Mouse (Mus musculus) lung, embryonic 14.5 days (tissue): ENCODE measurements around the gene Gpr39. TPM values are rescaled to one million over a fixed set of nuclear protein-coding genes. Genes with fewer than 3 reads are reported as not detected.
A peak's percentile ranks its signal among the peaks of the same experiment; 100 is the strongest.

Experiments used
- ATAC-seq: fragments of 200-750 bp; cut with Nextera tagmentation; 2 replicates; pipeline ENCODE4 v1.8.0; 2017; ENCODE audit warnings: mild to moderate bottlenecking, moderate TSS enrichment, moderate library complexity; ENCODE audit not compliant: insufficient read depth
- DNase-seq: peaks from one replicate; pipeline ENCODE4 v3.0.0-alpha.2; 2015
- H3K27ac ChIP-seq: fragments of 300-500 bp; sonication (generic); 2 replicates; pipeline ENCODE4 v1.5.1; 2014; ENCODE audit warnings: low read depth, mild to moderate bottlenecking, moderate library complexity
- H3K27me3 ChIP-seq: fragments of 300-500 bp; sonication (generic); 2 replicates; pipeline ENCODE4 v1.6.1; 2014; ENCODE audit warnings: low read length, control low read depth; ENCODE audit not compliant: insufficient read depth
- H3K36me3 ChIP-seq: fragments of 300-500 bp; sonication (generic); 2 replicates; pipeline ENCODE4 v1.6.1; 2014; ENCODE audit warnings: control low read depth; ENCODE audit not compliant: insufficient read depth
- H3K4me1 ChIP-seq: fragments of 300-500 bp; sonication (generic); 2 replicates; pipeline ENCODE4 v1.6.1; 2014; ENCODE audit warnings: antibody characterized with exemption, control low read depth; ENCODE audit not compliant: insufficient read depth
- H3K4me2 ChIP-seq: fragments of 300-500 bp; sonication (generic); 2 replicates; pipeline ENCODE4 v1.6.1; 2014; ENCODE audit warnings: mild to moderate bottlenecking
- H3K4me3 ChIP-seq: fragments of 300-500 bp; sonication (generic); 2 replicates; pipeline ENCODE4 v1.5.1; 2014; ENCODE audit warnings: low read depth, low read length
- H3K9ac ChIP-seq: fragments of 300-500 bp; sonication (generic); 2 replicates; pipeline ENCODE4 v1.6.1; 2014
- H3K9me3 ChIP-seq: fragments of 300-500 bp; sonication (generic); 2 replicates; pipeline ENCODE4 v1.6.1; 2016; ENCODE audit warnings: low read depth, low read length, control low read depth
- CTCF ChIP-seq: IDR thresholded peaks from 2 replicates; pipeline ENCODE4 v1.5.1; 2016; ENCODE audit warnings: antibody characterized with exemption, low read depth
- WGBS: fragments of 180-500 bp; shearing (Covaris S2); extraction: QIAGEN DNeasy Blood & Tissue Kit; methylation state at CpG from one replicate; pipeline ENCODE4 v1.1.7; 2014; 5-methylcytosine and 5-hydroxymethylcytosine counted together
- polyA plus RNA-seq: library from polyadenylated mRNA; unstranded; fragments of >200 nt; fragmentation: Nextera tagmentation; extraction: Ambion mirVana; gene quantifications from 2 replicates; pipeline ENCODE4 v1.2.1, GENCODE M21; 2014

Gene Gpr39
- polyA plus RNA-seq, 1 experiment from 2014 or later = 2.5 TPM

DNA sequence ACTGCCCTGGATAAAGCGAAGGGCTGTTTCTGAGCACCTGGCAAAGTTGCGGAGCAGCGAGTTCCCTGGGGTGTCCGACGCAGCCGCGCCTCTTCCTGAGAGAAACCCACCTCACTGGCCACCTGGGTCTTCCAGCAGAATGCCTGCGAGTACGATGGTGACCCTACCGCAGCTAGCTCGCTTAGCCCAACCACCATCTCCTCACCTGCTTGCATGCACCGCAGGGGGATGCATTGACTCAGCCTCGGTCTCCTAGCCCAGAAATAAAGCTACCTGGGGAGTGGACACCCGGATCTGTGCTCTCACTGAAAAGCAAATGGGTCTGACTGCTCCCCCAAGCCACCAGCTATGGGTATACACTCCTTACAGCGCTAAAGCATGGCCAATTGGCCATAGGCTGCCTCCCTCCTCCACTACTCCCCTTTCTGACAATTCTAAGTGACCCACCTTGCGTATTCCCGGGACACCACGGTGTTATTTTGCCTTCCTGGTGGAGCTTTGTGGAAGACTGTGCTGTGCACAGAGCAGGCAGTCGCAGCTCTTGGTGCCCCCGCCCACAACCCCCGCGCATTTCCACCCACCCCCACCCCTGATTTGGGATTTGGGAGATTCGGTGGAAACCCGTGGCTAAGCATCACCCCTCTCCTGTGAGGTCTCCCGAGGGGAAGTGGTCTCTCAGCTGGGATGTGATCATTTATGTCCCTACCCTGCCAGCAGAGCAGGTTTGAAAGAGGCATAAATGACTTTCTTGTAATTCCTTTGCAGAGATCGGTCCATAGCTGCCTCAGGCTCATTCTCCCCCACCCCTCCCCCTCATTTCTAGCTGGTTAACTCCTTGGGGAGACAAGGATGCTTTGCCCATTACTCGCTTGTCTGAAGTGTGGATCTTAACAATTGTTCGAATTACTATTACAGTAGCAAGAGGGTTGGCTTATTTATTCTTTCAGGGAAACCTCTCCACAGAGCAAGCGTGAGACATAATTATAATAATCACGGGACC lies 236.1 kb downstream of the Gpr39 start, which contains the start of gene Lypd1:
TSS of gene Lypd1 (minus strand) at position 501 of the 1,000 bp plus-strand sequence.
- no peaks in the 10 kb centered on the region for H3K4me1 ChIP-seq
- DNase-seq = no peak
- H3K4me2 ChIP-seq = peak within 1 kb of the TSS; percentile 94
- TF ChIP-seq CTCF = no peak
- peak within 1 kb of the TSS; percentile 44 for H3K4me3 ChIP-seq
- peak within 1 kb of the TSS; percentile 23; the same call in 1 of the 2 replicates for H3K9ac ChIP-seq
- WGBS = 8% methylated on average over 30 of the region's 30 CpGs
- peaks cover 37% of the 10 kb centered on the region for H3K27me3 ChIP-seq
- H3K36me3 ChIP-seq = no peaks in the 10 kb centered on the region
- H3K27ac ChIP-seq = no peak within 1 kb of the TSS
- 0 out of 2 replicates have a peak, but pooled peaks have one; percentile 10 for ATAC-seq
- H3K9me3 ChIP-seq = no peaks in the 10 kb centered on the region

DNA sequence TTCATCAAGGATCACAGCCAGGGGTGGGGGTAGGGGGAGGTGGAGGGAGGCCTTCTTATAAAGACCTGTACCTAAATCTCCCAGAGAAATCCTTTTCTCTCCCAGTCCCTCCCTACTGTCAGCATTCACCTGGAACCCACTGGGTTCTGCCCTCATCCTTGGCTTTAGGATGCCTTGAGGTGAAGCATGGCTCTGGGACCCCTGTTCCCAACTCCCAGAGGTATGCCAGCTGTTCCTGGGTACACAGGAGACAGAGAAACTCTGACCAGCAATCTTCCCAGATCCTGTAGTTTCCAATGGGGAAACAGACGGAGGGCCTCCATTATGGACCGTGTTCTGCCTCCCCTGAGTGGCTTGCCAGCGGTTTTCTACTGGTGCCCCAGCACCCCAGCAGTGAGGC lies 243.9 kb downstream of the Gpr39 start:
- WGBS = 87% methylated on average over 3 of the region's 3 CpGs
- Histone ChIP-seq H3K4me2 (no peak overlapping the region), H3K9me3 (no peaks in the 10 kb centered on the region), H3K4me3 (no peak overlapping the region), H3K27ac (no peak overlapping the region), H3K4me1 (no peaks in the 10 kb centered on the region), H3K36me3 (no peaks in the 10 kb centered on the region), H3K9ac (no peak overlapping the region), H3K27me3 (no peaks in the 10 kb centered on the region)
- no peak for TF ChIP-seq CTCF
- DNase-seq = no peak
- no peak for ATAC-seq

DNA sequence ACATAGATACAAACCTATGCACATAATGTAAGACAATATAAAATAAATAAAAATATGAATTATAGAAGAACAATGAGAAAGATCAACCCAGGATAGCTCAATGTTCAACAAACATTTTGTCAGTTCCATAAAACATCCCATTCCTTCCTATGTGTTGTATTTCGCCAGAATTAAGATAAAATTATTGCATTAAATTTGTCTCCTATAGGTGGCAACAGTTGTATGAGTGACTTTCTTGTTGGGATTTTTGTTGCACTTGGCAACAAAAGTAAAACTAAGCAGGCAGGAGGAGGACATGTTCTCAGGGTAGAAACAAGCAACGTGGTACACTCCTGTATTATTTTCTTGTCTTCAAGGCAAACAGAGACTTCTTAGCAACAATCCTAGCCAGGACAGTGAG lies 246.3 kb downstream of the Gpr39 start:
- Histone ChIP-seq H3K9me3 (no peaks in the 10 kb centered on the region), H3K27ac (no peak overlapping the region), H3K27me3 (no peaks in the 10 kb centered on the region), H3K4me1 (no peaks in the 10 kb centered on the region), H3K36me3 (no peaks in the 10 kb centered on the region), H3K4me3 (no peak overlapping the region), H3K9ac (no peak overlapping the region), H3K4me2 (no peak overlapping the region)
- TF ChIP-seq CTCF = no peak
- DNase-seq = peak; percentile 10
- no peak for ATAC-seq
- WGBS = 63% methylated on average over 2 of the region's 2 CpGs

Other genes with a start within 250 kb of the Gpr39 start
- 342 and 351 TPM in 2 replicates for gene Actr3, start 241.3 kb upstream of the Gpr39 start, polyA plus RNA-seq
- 43.4 and 44.8 TPM in 2 replicates for gene Slc35f5, start 116.4 kb upstream of the Gpr39 start, polyA plus RNA-seq
- 0.65 and 0.91 TPM in 2 replicates for gene Lypd1, start 236.1 kb downstream of the Gpr39 start, polyA plus RNA-seq